Mouse (Mus musculus) thymus, adult 2 months (tissue): ENCODE data around the gene Slco2a1. TPM values are rescaled to one million over a fixed set of nuclear protein-coding genes. Genes with fewer than 3 reads are reported as not detected.

Source experiments
- DNase-seq: peaks from one replicate; pipeline ENCODE4 v3.0.0; 2021
- H3K27ac ChIP-seq: fragments of 200-500 bp; 2 replicates; pipeline ENCODE4 v1.5.1; 2012; ENCODE audit warnings: low read length, control low read depth; ENCODE audit not compliant: control insufficient read depth, insufficient read depth
- H3K27me3 ChIP-seq: fragments of 200-500 bp; 2 replicates; pipeline ENCODE4 v1.6.1; 2012; ENCODE audit warnings: mild to moderate bottlenecking, low read length, moderate library complexity, mixed read lengths; ENCODE audit not compliant: control insufficient read depth, insufficient read depth
- H3K36me3 ChIP-seq: fragments of 200-500 bp; 2 replicates; pipeline ENCODE4 v1.6.1; 2012; ENCODE audit warnings: mild to moderate bottlenecking, low read length, moderate library complexity; ENCODE audit not compliant: control insufficient read depth, insufficient read depth
- H3K4me1 ChIP-seq: fragments of 200-500 bp; replicated peaks from 2 replicates; pipeline ENCODE4 v1.6.1; 2012; ENCODE audit warnings: low read length; ENCODE audit not compliant: control insufficient read depth, insufficient read depth
- H3K4me3 ChIP-seq: fragments of 200-500 bp; 2 replicates; pipeline ENCODE4 v1.5.1; 2012; ENCODE audit warnings: mild to moderate bottlenecking, low read length, control low read depth, moderate library complexity; ENCODE audit not compliant: control insufficient read depth, insufficient read depth
- CTCF ChIP-seq: fragments of 200-500 bp; IDR thresholded peaks from 2 replicates; pipeline ENCODE4 v1.5.1; 2012; ENCODE audit warnings: mild to moderate bottlenecking, control low read depth, low read length, moderate library complexity, borderline replicate concordance; ENCODE audit not compliant: control insufficient read depth, poor library complexity, insufficient read depth; ENCODE audit errors: extremely low read depth
- POLR2A ChIP-seq: fragments of 200-500 bp; IDR thresholded peaks from 2 replicates; pipeline ENCODE4 v1.6.1; 2012; ENCODE audit warnings: mild to moderate bottlenecking, low read length, control low read depth, moderate library complexity; ENCODE audit not compliant: control insufficient read depth, poor library complexity, insufficient read depth; ENCODE audit errors: extremely low read depth
- WGBS: fragments of 180-500 bp; shearing (Covaris S2); methylation state at CpG from one replicate; pipeline ENCODE4 v1.1.7; 2018; 5-methylcytosine and 5-hydroxymethylcytosine counted together
- polyA plus RNA-seq: library from polyadenylated mRNA; depleted of rRNA; stranded (reverse); fragments of >200 nt; gene quantifications from 2 replicates; pipeline ENCODE4 v1.2.3, GENCODE M21; 2012

Slco2a1 gene
- polyA plus RNA-seq, 1 experiment: 30.5 TPM

GRCm38 (mm10) chr9:102993764-102994163 is 5.3 kb downstream of the Slco2a1 start:
- Histone ChIP-seq H3K4me3 (no peak overlapping the region), H3K4me1 (no peaks in the 10 kb centered on the region), H3K27ac (no peak overlapping the region), H3K27me3 (no peaks in the 10 kb centered on the region), H3K36me3 (no peaks in the 10 kb centered on the region)
- TF ChIP-seq POLR2A: no peak
- WGBS: 81% methylated on average over 5 of the region's 5 CpGs
- DNase-seq: no peak

GRCm38 (mm10) chr9:102995800-102996635 is 7.5 kb downstream of the Slco2a1 start:
- TF ChIP-seq CTCF (no peak), POLR2A (no peak)
- Histone ChIP-seq H3K4me1 (no peaks in the 10 kb centered on the region), H3K27me3 (no peaks in the 10 kb centered on the region), H3K4me3 (no peak overlapping the region), H3K27ac (no peak overlapping the region), H3K36me3 (no peaks in the 10 kb centered on the region)
- DNase-seq: no peak
- 92% methylated on average over 12 of the region's 12 CpGs for WGBS

GRCm38 (mm10) chr9:103000384-103000783 is 11.9 kb downstream of the Slco2a1 start:
- Histone ChIP-seq H3K36me3 (no peaks in the 10 kb centered on the region), H3K4me3 (no peak overlapping the region), H3K4me1 (no peaks in the 10 kb centered on the region), H3K27me3 (no peaks in the 10 kb centered on the region), H3K27ac (no peak overlapping the region)
- DNase-seq: no peak
- TF ChIP-seq POLR2A (no peak), CTCF (no peak)
- WGBS: 95% methylated on average over 7 of the region's 7 CpGs

GRCm38 (mm10) chr9:103004343-103004742 is 15.8 kb downstream of the Slco2a1 start:
- TF ChIP-seq CTCF (no peak), POLR2A (no peak)
- no peaks in the 10 kb centered on the region for H3K36me3 ChIP-seq
- DNase-seq: no peak
- H3K27me3 ChIP-seq: peaks cover 5% of the 10 kb centered on the region; the same call in 1 of the 2 replicates
- no peak overlapping the region for H3K27ac ChIP-seq
- no peaks in the 10 kb centered on the region for H3K4me1 ChIP-seq
- WGBS: 94% methylated on average over 6 of the region's 6 CpGs
- no peak overlapping the region for H3K4me3 ChIP-seq

- no peak for TF ChIP-seq CTCF
- TF ChIP-seq POLR2A: no peak
- WGBS: 15% methylated on average over 15 of the region's 15 CpGs
- Histone ChIP-seq H3K36me3 (no peaks in the 10 kb centered on the region), H3K4me3 (no peak overlapping the region), H3K4me1 (no peaks in the 10 kb centered on the region), H3K27me3 (peaks cover 5% of the 10 kb centered on the region; the same call in 1 of the 2 replicates), H3K27ac (no peak overlapping the region)
- no peak for DNase-seq
Observed at GRCm38 (mm10) chr9:103007699-103008078, 19.2 kb downstream of the Slco2a1 start.

- 4% methylated on average over 50 of the region's 50 CpGs for WGBS
- DNase-seq: no peak
- H3K4me1 ChIP-seq: no peaks in the 10 kb centered on the region
Observed at GRCm38 (mm10) chr9:103008079-103008855, 19.8 kb downstream of the Slco2a1 start.

More at GRCm38 (mm10) chr9:103008079-103008855, 19.8 kb downstream of the Slco2a1 start:
- Histone ChIP-seq H3K27ac (no peak overlapping the region), H3K27me3 (peaks cover 5% of the 10 kb centered on the region; the same call in 1 of the 2 replicates), H3K4me3 (0 out of 2 replicates have a peak overlapping the region, but pooled peaks have one; percentile 0), H3K36me3 (no peaks in the 10 kb centered on the region)
- TF ChIP-seq CTCF (no peak), POLR2A (no peak)
